Mouse (Mus musculus) hindbrain, embryonic 13.5 days (tissue): ENCODE results near the gene Txndc8. TPM values are rescaled to one million over a fixed set of nuclear protein-coding genes. Genes with fewer than 3 reads are reported as not detected.

Experiments used
- ATAC-seq: fragments of 200-750 bp; cut with Nextera tagmentation; 2 replicates; pipeline ENCODE4 v1.8.0; 2017; ENCODE audit warnings: moderate TSS enrichment; ENCODE audit not compliant: low FRiP score
- H3K27ac ChIP-seq: fragments of 300-500 bp; sonication (generic); 2 replicates; pipeline ENCODE4 v1.5.1; 2015; ENCODE audit warnings: inconsistent platforms, mild to moderate bottlenecking, moderate library complexity
- H3K27me3 ChIP-seq: fragments of 300-500 bp; sonication (generic); 2 replicates; pipeline ENCODE4 v1.6.1; 2015; ENCODE audit warnings: mild to moderate bottlenecking, inconsistent platforms
- H3K36me3 ChIP-seq: fragments of 300-500 bp; sonication (generic); 2 replicates; pipeline ENCODE4 v1.6.1; 2015; ENCODE audit warnings: mild to moderate bottlenecking, inconsistent platforms
- H3K4me1 ChIP-seq: fragments of 300-500 bp; sonication (generic); replicated peaks from 2 replicates; pipeline ENCODE4 v1.6.1; 2015; ENCODE audit warnings: inconsistent platforms
- H3K4me2 ChIP-seq: fragments of 300-500 bp; sonication (generic); 2 replicates; pipeline ENCODE4 v1.6.1; 2015; ENCODE audit warnings: inconsistent platforms, mild to moderate bottlenecking, moderate library complexity
- H3K4me3 ChIP-seq: fragments of 300-500 bp; sonication (generic); 2 replicates; pipeline ENCODE4 v1.5.1; 2015; ENCODE audit warnings: mild to moderate bottlenecking, inconsistent platforms
- H3K9ac ChIP-seq: fragments of 300-500 bp; sonication (generic); 2 replicates; pipeline ENCODE4 v1.6.1; 2015; ENCODE audit warnings: mild to moderate bottlenecking, inconsistent platforms
- H3K9me3 ChIP-seq: fragments of 300-500 bp; sonication (generic); 2 replicates; pipeline ENCODE4 v1.6.1; 2016; ENCODE audit warnings: inconsistent platforms
- WGBS: fragments of 180-500 bp; shearing (Covaris S2); methylation state at CpG from one replicate; pipeline ENCODE4 v1.1.7; 2015; 5-methylcytosine and 5-hydroxymethylcytosine counted together
- polyA plus RNA-seq: library from polyadenylated mRNA; unstranded; fragments of >200 nt; fragmentation: Nextera tagmentation; extraction: Ambion mirVana; gene quantifications from 2 replicates; pipeline ENCODE4 v1.2.1, GENCODE M21; 2015

Gene Txndc8
- polyA plus RNA-seq, 1 experiment from 2014 or later, result not detected

DNA sequence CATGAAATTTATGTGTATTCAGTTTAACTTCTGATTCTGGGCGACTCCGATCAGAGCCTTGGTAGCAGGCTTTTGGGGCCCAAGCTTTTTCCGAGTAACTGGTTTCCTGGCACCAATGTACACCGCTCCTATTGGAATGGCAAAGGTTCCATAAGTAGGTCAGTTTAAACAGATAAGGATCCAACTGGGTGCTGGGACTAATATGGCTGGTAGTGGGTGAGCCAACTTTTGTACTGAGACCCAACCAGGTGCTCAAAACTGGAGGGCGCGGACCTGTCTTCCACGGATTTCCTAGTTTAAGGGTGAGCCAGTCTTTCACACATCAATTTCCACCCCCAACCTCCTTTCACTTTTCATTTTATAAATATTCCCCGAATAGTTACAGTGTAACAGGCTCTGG lies 53.9 kb downstream of the Txndc8 start:
- no peak for ATAC-seq
- H3K4me3 ChIP-seq, result peak overlapping the region; percentile 86
- no peak overlapping the region for H3K27ac ChIP-seq
- no peaks in the 10 kb centered on the region for H3K9me3 ChIP-seq
- peak overlapping the region; percentile 92 for H3K9ac ChIP-seq
- H3K4me1 ChIP-seq, result peaks cover 36% of the 10 kb centered on the region
- H3K27me3 ChIP-seq, result no peaks in the 10 kb centered on the region
- H3K36me3 ChIP-seq, result peaks cover 26% of the 10 kb centered on the region
- 78% methylated on average over 8 of the region's 8 CpGs for WGBS
- peak overlapping the region; percentile 79 for H3K4me2 ChIP-seq

DNA sequence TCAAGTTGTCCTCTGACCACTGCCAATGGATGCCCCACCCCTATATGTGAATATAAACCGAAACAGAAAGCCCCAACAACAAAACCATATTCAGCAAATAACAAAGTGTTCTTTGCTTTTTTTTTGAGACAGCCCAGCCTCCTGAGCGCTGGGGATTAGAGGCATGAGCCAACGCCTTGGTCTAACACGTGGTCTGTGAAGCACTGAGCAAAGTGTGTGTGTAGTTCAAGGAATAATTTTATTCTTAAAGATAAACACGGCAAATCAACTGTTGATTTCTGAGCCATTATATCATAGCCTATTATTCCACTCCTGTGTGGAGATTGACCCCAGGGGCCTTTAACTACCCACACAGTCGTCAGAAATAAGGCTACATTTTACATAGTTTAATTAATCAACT lies 54.3 kb downstream of the Txndc8 start:
- ATAC-seq, result no peak
- no peaks in the 10 kb centered on the region for H3K27me3 ChIP-seq
- H3K9me3 ChIP-seq, result no peaks in the 10 kb centered on the region
- H3K4me2 ChIP-seq, result peak overlapping the region; percentile 79
- H3K4me1 ChIP-seq, result peaks cover 36% of the 10 kb centered on the region
- peak overlapping the region; percentile 92; the same call in 1 of the 2 replicates for H3K9ac ChIP-seq
- WGBS, result 78% methylated on average over 6 of the region's 6 CpGs
- peaks cover 30% of the 10 kb centered on the region for H3K36me3 ChIP-seq
- no peak overlapping the region for H3K27ac ChIP-seq
- peak overlapping the region; percentile 86 for H3K4me3 ChIP-seq

GRCm38 (mm10) chr4:57953796-57954195 lies 55.1 kb downstream of the Txndc8 start:
- WGBS, result 91% methylated on average over 7 of the region's 7 CpGs
- H3K9ac ChIP-seq, result no peak overlapping the region
- ATAC-seq, result no peak
- peak overlapping the region; percentile 79; the same call in 1 of the 2 replicates for H3K4me2 ChIP-seq
- H3K27me3 ChIP-seq, result no peaks in the 10 kb centered on the region
- H3K4me3 ChIP-seq, result no peak overlapping the region
- peaks cover 36% of the 10 kb centered on the region for H3K4me1 ChIP-seq
- H3K27ac ChIP-seq, result no peak overlapping the region
- H3K9me3 ChIP-seq, result no peaks in the 10 kb centered on the region
- H3K36me3 ChIP-seq, result peaks cover 36% of the 10 kb centered on the region

DNA sequence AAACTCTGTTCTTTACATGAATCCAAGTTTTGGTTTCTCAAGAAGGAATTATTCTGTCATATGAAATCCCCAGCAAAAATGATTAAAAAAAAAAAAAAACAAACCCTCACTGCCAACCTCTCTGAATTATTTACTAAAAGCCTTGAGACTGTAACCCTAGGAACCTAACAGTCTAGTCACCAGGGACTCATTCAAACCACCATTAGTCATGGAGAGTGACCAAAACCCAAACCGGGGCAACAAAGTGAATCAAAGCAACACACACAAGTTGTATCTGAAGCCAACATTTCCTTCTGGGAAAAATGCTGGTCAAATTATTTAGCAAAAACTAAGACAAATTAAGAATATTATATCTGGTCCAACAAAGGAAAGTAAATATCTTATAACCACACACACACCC lies 56.0 kb downstream of the Txndc8 start:
- ATAC-seq, result no peak
- no peak overlapping the region for H3K9ac ChIP-seq
- peaks cover 45% of the 10 kb centered on the region for H3K36me3 ChIP-seq
- no peaks in the 10 kb centered on the region for H3K9me3 ChIP-seq
- H3K27ac ChIP-seq, result no peak overlapping the region
- H3K27me3 ChIP-seq, result no peaks in the 10 kb centered on the region
- 64% methylated on average over 1 of the region's 1 CpGs for WGBS
- H3K4me2 ChIP-seq, result no peak overlapping the region
- peaks cover 36% of the 10 kb centered on the region for H3K4me1 ChIP-seq
- no peak overlapping the region for H3K4me3 ChIP-seq

DNA sequence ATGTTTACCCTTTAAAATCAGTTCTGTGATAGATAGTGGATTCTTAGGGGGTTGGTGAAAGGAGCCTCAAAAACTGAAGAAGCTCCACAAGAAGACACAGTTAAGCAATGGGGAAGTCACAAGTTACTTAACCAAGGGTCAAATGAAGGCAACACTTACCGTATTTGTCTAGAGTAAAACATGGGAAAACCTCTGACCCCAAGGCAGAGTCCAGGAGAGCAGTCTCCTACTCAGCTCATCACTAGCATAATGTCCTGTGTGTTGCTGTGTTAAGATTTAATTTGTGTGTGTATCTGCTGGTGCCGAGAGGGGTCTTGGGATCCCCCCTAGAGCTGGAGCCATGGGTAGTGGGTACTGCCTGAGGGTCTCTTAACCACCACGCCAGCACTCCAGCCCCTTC lies 56.5 kb downstream of the Txndc8 start:
- Histone ChIP-seq H3K36me3 (peaks cover 50% of the 10 kb centered on the region), H3K27me3 (no peaks in the 10 kb centered on the region), H3K9me3 (no peaks in the 10 kb centered on the region), H3K4me3 (no peak overlapping the region), H3K4me2 (no peak overlapping the region), H3K27ac (no peak overlapping the region), H3K4me1 (peaks cover 34% of the 10 kb centered on the region), H3K9ac (no peak overlapping the region)
- 96% methylated on average over 3 of the region's 3 CpGs for WGBS
- no peak for ATAC-seq

DNA sequence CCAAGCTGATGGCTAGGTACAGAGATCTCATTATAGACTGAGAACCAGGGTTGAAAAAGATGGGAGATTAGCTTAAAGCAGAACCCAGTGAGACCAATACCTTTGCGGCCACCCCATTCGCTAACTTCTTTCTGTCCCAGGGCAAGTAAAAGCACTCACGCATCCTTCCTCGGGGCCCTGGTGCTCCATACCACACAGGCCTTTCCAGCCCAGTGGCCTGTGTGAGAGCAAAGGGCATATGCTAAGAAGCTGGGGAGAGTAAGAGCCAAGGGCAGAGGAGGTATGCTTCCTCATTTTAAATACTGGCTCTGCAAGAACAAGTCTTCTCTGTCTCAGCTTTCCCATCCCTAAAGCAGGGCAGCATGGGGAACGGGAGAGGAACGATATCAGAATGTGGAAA lies 59.1 kb downstream of the Txndc8 start:
- WGBS, result 97% methylated on average over 6 of the region's 6 CpGs

GRCm38 (mm10) chr4:57947476-57947875 lies 61.4 kb downstream of the Txndc8 start:
- 93% methylated on average over 4 of the region's 4 CpGs for WGBS

More for the DNA sequence above, 59.1 kb downstream of the Txndc8 start:
- Histone ChIP-seq H3K9ac (no peak overlapping the region), H3K27ac (no peak overlapping the region), H3K27me3 (no peaks in the 10 kb centered on the region), H3K9me3 (no peaks in the 10 kb centered on the region), H3K4me3 (no peak overlapping the region), H3K4me2 (no peak overlapping the region), H3K36me3 (peaks cover 70% of the 10 kb centered on the region), H3K4me1 (peaks cover 17% of the 10 kb centered on the region)
- no peak for ATAC-seq

DNA sequence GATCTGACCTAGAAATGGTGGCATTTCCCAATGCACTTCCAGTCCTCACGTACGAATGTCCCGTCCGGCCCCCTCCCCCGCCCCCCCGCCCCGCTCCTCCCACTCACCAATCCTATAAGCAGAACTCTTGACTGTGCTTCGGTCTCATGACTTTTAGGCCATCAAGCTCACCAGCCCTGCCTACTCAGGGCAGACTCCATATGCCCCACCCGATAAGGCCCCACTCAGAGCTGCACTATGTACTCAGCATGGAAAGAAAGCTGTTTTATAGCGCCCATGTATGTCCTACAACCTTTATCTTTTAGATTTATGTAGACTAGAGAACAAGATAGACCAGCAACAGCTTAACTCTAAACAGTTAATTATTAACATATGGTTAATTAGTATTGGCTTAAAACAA lies 61.9 kb downstream of the Txndc8 start:
- ATAC-seq, result no peak
- WGBS, result 89% methylated on average over 10 of the region's 10 CpGs
- Histone ChIP-seq H3K36me3 (peaks cover 91% of the 10 kb centered on the region), H3K27ac (no peak overlapping the region), H3K9ac (no peak overlapping the region), H3K4me2 (no peak overlapping the region), H3K9me3 (no peaks in the 10 kb centered on the region), H3K4me3 (no peak overlapping the region), H3K4me1 (no peaks in the 10 kb centered on the region), H3K27me3 (no peaks in the 10 kb centered on the region)

More at GRCm38 (mm10) chr4:57947476-57947875, 61.4 kb downstream of the Txndc8 start:
- Histone ChIP-seq H3K9ac (no peak overlapping the region), H3K27ac (no peak overlapping the region), H3K4me1 (peaks cover 1% of the 10 kb centered on the region; the same call in 1 of the 2 replicates), H3K9me3 (no peaks in the 10 kb centered on the region), H3K36me3 (peaks cover 91% of the 10 kb centered on the region), H3K4me2 (no peak overlapping the region), H3K27me3 (no peaks in the 10 kb centered on the region), H3K4me3 (no peak overlapping the region)
- ATAC-seq, result no peak

GRCm38 (mm10) chr4:57942892-57943291 lies 66.0 kb downstream of the Txndc8 start:
- H3K4me3 ChIP-seq, result no peak overlapping the region
- no peak overlapping the region for H3K27ac ChIP-seq
- H3K9ac ChIP-seq, result no peak overlapping the region
- H3K27me3 ChIP-seq, result no peaks in the 10 kb centered on the region
- WGBS, result 94% methylated on average over 2 of the region's 2 CpGs
- peaks cover 55% of the 10 kb centered on the region for H3K36me3 ChIP-seq
- H3K4me1 ChIP-seq, result no peaks in the 10 kb centered on the region
- no peak for ATAC-seq
- no peak overlapping the region for H3K4me2 ChIP-seq
- no peaks in the 10 kb centered on the region for H3K9me3 ChIP-seq

DNA sequence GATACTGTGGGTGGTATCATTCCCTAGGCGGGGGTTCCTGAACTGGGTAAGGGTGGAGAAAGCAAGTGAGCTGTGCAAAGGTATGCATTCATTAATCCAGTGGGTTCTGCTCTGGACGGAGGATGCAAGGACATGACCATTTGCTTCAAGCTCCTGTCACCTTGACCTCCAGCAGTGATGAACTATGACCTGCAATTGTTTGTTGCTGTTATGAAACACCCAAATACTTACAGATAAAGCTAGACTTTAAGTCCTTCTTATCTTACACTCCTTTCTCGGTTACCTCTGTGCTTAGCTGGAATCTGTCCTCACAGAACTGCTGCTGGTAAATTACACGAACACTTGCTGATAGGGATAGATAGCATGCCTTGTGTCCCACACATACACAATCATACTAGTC lies 68.3 kb downstream of the Txndc8 start:
- 94% methylated on average over 4 of the region's 4 CpGs for WGBS
- no peak for ATAC-seq
- Histone ChIP-seq H3K27me3 (no peaks in the 10 kb centered on the region), H3K9me3 (no peaks in the 10 kb centered on the region), H3K4me2 (no peak overlapping the region), H3K9ac (no peak overlapping the region), H3K27ac (no peak overlapping the region), H3K4me3 (no peak overlapping the region), H3K36me3 (peaks cover 37% of the 10 kb centered on the region), H3K4me1 (no peaks in the 10 kb centered on the region)

GRCm38 (mm10) chr4:57937292-57937691 lies 71.6 kb downstream of the Txndc8 start:
- WGBS, result 90% methylated on average over 6 of the region's 6 CpGs
- no peak overlapping the region for H3K4me3 ChIP-seq
- no peak overlapping the region for H3K27ac ChIP-seq
- no peak for ATAC-seq
- peaks cover 8% of the 10 kb centered on the region for H3K36me3 ChIP-seq
- H3K4me1 ChIP-seq, result no peaks in the 10 kb centered on the region
- 0 out of 2 replicates have a peak, but pooled peaks cover 2% of the 10 kb centered on the region for H3K9me3 ChIP-seq
- H3K4me2 ChIP-seq, result no peak overlapping the region
- no peak overlapping the region for H3K9ac ChIP-seq
- no peaks in the 10 kb centered on the region for H3K27me3 ChIP-seq

- no peak overlapping the region for H3K27ac ChIP-seq
- H3K27me3 ChIP-seq, result no peaks in the 10 kb centered on the region
- peaks cover 3% of the 10 kb centered on the region; the same call in 1 of the 2 replicates for H3K36me3 ChIP-seq
- ATAC-seq, result no peak
- 0 out of 2 replicates have a peak, but pooled peaks cover 5% of the 10 kb centered on the region for H3K9me3 ChIP-seq
- no peak overlapping the region for H3K4me3 ChIP-seq
- no peak overlapping the region for H3K9ac ChIP-seq
- H3K4me1 ChIP-seq, result no peaks in the 10 kb centered on the region
- H3K4me2 ChIP-seq, result no peak overlapping the region
- 74% methylated on average over 5 of the region's 5 CpGs for WGBS
Observed at GRCm38 (mm10) chr4:57934181-57934580, 74.7 kb downstream of the Txndc8 start.
